11 mouse cellular contexts compared by ENCODE assay signal in the genomic region with DNA sequence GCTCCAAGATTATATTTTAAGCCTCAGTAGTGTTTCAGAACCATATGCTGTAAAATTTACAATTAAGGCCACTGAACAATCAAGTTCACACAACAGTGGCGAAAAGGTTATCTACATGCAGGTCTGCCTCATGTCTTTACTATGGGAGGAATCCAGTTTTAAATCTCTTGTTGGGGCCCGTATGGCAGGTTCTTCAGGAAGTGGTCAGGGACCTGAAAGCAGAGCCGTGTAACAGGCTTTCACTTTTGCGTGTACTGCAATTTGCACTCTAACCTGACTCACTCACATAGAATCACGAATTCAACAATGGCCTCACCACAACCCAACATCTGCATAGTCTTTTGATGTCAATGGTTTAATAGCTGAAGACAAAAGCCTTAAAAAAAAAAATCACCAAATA.
DNase-seq lines count a peak whose midpoint lies in the region; TF ChIP-seq lines count a peak whose summit lies in the region.
"Had no signal": no experiment of that assay in that cellular context is flagged by ENCODE, and none has a peak within 500 bp of the region (broad histone marks: within the 10 kb centered on the region; RNA-seq: fewer than 3 reads in every experiment).

No protein-coding gene starts in this region.

- H3K9ac ChIP-seq in CH12.LX (ENCODE audit: insufficient read depth, low read depth): no peak overlapping the region
- H3K9ac ChIP-seq: heart, embryonic 12.5 days; hindbrain, embryonic 14.5 days had no signal

- H3K4me2 ChIP-seq in CH12.LX (ENCODE audit: insufficient read depth, low read depth, poor library complexity, severe bottlenecking): peak overlapping the region; percentile 44; the same call in 1 of the 2 replicates
- H3K4me2 ChIP-seq: heart, embryonic 12.5 days; hindbrain, embryonic 14.5 days had no signal

- H3K27me3 ChIP-seq in thymus, adult 2 months (ENCODE audit: control insufficient read depth, insufficient read depth, low read length): no peaks in the 10 kb centered on the region
- no peaks in the 10 kb centered on the region for H3K27me3 ChIP-seq in CH12.LX (replicated peaks)
- H3K27me3 ChIP-seq: heart, embryonic 12.5 days had no signal

- no peak for TF ChIP-seq CTCF in thymus, adult 2 months (IDR thresholded peaks at IDR 0.05; ENCODE audit: borderline replicate concordance, control insufficient read depth, extremely low read depth, insufficient read depth, low read length, poor library complexity)
- no peak for TF ChIP-seq CTCF in CH12.LX (conservative IDR thresholded peaks at IDR 0.05 in 1 of 2, IDR thresholded peaks at IDR 0.05 in 1 of 2; ENCODE audit: low read depth in 2 of 2, low read length in 2 of 2)

- 12% methylated on average over 5 of the region's 5 CpGs for WGBS in thymus, adult 2 months

- intact Hi-C loops in heart, postnatal 14 days (cut with DNase I): no loop called here

- no peaks in the 10 kb centered on the region for H3K79me2 ChIP-seq in CH12.LX (replicated peaks; ENCODE audit: control insufficient read depth, extremely low read depth, insufficient read depth, poor library complexity, severe bottlenecking)

- no peaks in the 10 kb centered on the region for H3K9me3 ChIP-seq in CH12.LX (replicated peaks; ENCODE audit: low read length)
- H3K9me3 ChIP-seq: heart, embryonic 12.5 days had no signal

- TF ChIP-seq RAD21 in CH12.LX (IDR thresholded peaks at IDR 0.05; ENCODE audit: low read depth, low read length): no peak; the same call in 1 of the 2 replicates

- H3K27ac ChIP-seq in thymus, adult 2 months (ENCODE audit: control insufficient read depth, insufficient read depth, low read length): no peak overlapping the region
- no peak overlapping the region for H3K27ac ChIP-seq in CH12.LX (ENCODE audit: insufficient read depth, low read depth)
- H3K27ac ChIP-seq: hindbrain, embryonic 14.5 days had no signal

- TF ChIP-seq EP300 in CH12.LX (IDR thresholded peaks at IDR 0.05; ENCODE audit: low read length): peak; percentile 70

- H3K4me1 ChIP-seq in thymus, adult 2 months (replicated peaks; ENCODE audit: control insufficient read depth, insufficient read depth, low read length): no peaks in the 10 kb centered on the region
- no peaks in the 10 kb centered on the region for H3K4me1 ChIP-seq in CH12.LX (ENCODE audit: control insufficient read depth in 1 of 2, insufficient read depth in 2 of 2)
- H3K4me1 ChIP-seq: heart, embryonic 12.5 days had no signal

- H3K4me3 ChIP-seq in thymus, adult 2 months (ENCODE audit: control insufficient read depth, insufficient read depth, low read length): no peak overlapping the region
- no peak overlapping the region for H3K4me3 ChIP-seq in CH12.LX (replicated peaks in 1 of 3; ENCODE audit: low read depth in 2 of 3, low read length in 2 of 3, poor library complexity in 1 of 3)
- H3K4me3 ChIP-seq: heart, embryonic 12.5 days had no signal

- dilution Hi-C loops in CH12.LX (cut with MboI; ENCODE audit: extremely low pct_ligation_motif_present, extremely low pct_unique_long_range_greater_than_20kb, low sequenced_read_pairs): no loop called here

- DNase-seq in thymus, postnatal 0 days (ENCODE audit: low spot score): peak; percentile 27
- no peak for DNase-seq in thymus, adult 2 months
- peak; percentile 60 for DNase-seq in CH12.LX (ENCODE audit: extremely low read depth)
- peak; percentile 51 for DNase-seq in induced T-regulatory cell, adult 2 months (ENCODE audit: low read depth)
- DNase-seq in thymus, postnatal 25 days: peak; percentile 19
- no peak for DNase-seq in frontal cortex, postnatal 25 days (ENCODE audit: low spot score in 2 of 2)
- DNase-seq in heart, postnatal 14 days: no peak
- DNase-seq: kidney, adult 8-10 months; lung, adult 2 months had no signal

- no peak for TF ChIP-seq POLR2A in thymus, adult 2 months (IDR thresholded peaks at IDR 0.05; ENCODE audit: control insufficient read depth, extremely low read depth, insufficient read depth, low read length, poor library complexity)
- TF ChIP-seq POLR2A in CH12.LX (IDR thresholded peaks at IDR 0.05; ENCODE audit: low read depth, low read length): no peak

- no peaks in the 10 kb centered on the region for H3K36me3 ChIP-seq in thymus, adult 2 months (ENCODE audit: control insufficient read depth, insufficient read depth, low read length)
- H3K36me3 ChIP-seq in CH12.LX (replicated peaks in 1 of 2; ENCODE audit: control insufficient read depth in 1 of 2, insufficient read depth in 1 of 2, low read length in 1 of 2): no peaks in the 10 kb centered on the region
- H3K36me3 ChIP-seq: heart, embryonic 12.5 days had no signal

- in situ Hi-C loops in CH12.LX (cut with MboI; ENCODE audit: low pct_ligation_motif_present, low pct_unique_long_range_greater_than_20kb, low sequenced_read_pairs): no loop called here

TF ChIP-seq in CH12.LX, 34 proteins besides CTCF, POLR2A, EP300 and RAD21:
- TF ChIP-seq USF1 (IDR thresholded peaks at IDR 0.05; ENCODE audit: low read depth, low read length) (no peak), ETS1 (conservative IDR thresholded peaks at IDR 0.05; ENCODE audit: low read depth, low read length) (peak; percentile 66), USF2 (conservative IDR thresholded peaks at IDR 0.05; ENCODE audit: low read depth, low read length) (no peak), JUND (conservative IDR thresholded peaks at IDR 0.05; ENCODE audit: low read depth, low read length) (no peak), SMC3 (IDR thresholded peaks at IDR 0.05; ENCODE audit: low read depth, low read length) (no peak), GABPA (IDR thresholded peaks at IDR 0.05; ENCODE audit: insufficient replicate concordance, low read depth, low read length) (no peak), IRF4 (IDR thresholded peaks at IDR 0.05; ENCODE audit: low read depth, low read length) (peak; percentile 83), TCF12 (IDR thresholded peaks at IDR 0.05; ENCODE audit: low read depth, low read length) (no peak), BHLHE40 (IDR thresholded peaks at IDR 0.05; ENCODE audit: low read depth, low read length) (peak; percentile 66), UBTF (IDR thresholded peaks at IDR 0.05; ENCODE audit: low read depth, low read length) (no peak), MXI1 (IDR thresholded peaks at IDR 0.05; ENCODE audit: low read depth, low read length) (no peak), MAFK (IDR thresholded peaks at IDR 0.05; ENCODE audit: insufficient replicate concordance, low read length) (0 out of 2 replicates have a peak, but pooled peaks have one; percentile 56), JUN (IDR thresholded peaks at IDR 0.05; ENCODE audit: insufficient read depth, low read depth, low read length) (no peak; the same call in 1 of the 2 replicates), MEF2A (IDR thresholded peaks at IDR 0.05; ENCODE audit: borderline replicate concordance, low read depth, low read length) (peak; percentile 18; the same call in 1 of the 2 replicates), HCFC1 (IDR thresholded peaks at IDR 0.05; ENCODE audit: low read depth, low read length) (no peak), KAT2A (IDR thresholded peaks at IDR 0.05; ENCODE audit: insufficient replicate concordance, low read length) (no peak), TBP (conservative IDR thresholded peaks at IDR 0.05; ENCODE audit: low read depth, low read length) (no peak), MAX (IDR thresholded peaks at IDR 0.05; ENCODE audit: low read length) (no peak), ZKSCAN1 (IDR thresholded peaks at IDR 0.05; ENCODE audit: borderline replicate concordance, low read depth, low read length) (no peak), ELF1 (IDR thresholded peaks at IDR 0.05; ENCODE audit: low read depth, low read length) (0 out of 2 replicates have a peak, but pooled peaks have one; percentile 33), CHD2 (IDR thresholded peaks at IDR 0.05; ENCODE audit: low read length) (peak; percentile 26; the same call in 1 of the 2 replicates), ZMIZ1 (IDR thresholded peaks at IDR 0.05; ENCODE audit: low read depth, low read length) (no peak), MYC (IDR thresholded peaks at IDR 0.05; ENCODE audit: low read depth, low read length) (peak; percentile 46; the same call in 1 of the 2 replicates), POLR2AphosphoS2 (IDR thresholded peaks at IDR 0.05; ENCODE audit: low read depth, low read length) (no peak), CHD1 (IDR thresholded peaks at IDR 0.05; ENCODE audit: low read depth, low read length) (no peak)

Comparison
In these comparisons a context has a peak if more than half of its experiments do, and no peak if none do; other contexts are left out.
1. DNase-seq: peak in thymus, postnatal 0 days (single experiment), CH12.LX (single experiment), induced T-regulatory cell, adult 2 months (single experiment) and thymus, postnatal 25 days (single experiment); none in thymus, adult 2 months (single experiment), frontal cortex, postnatal 25 days (0 of 2) and heart, postnatal 14 days (0 of 2).